Mouse (Mus musculus) lung, embryonic 14.5 days (tissue): ENCODE results near the gene Gpr85. TPM values are rescaled to one million over a fixed set of nuclear protein-coding genes. Genes with fewer than 3 reads are reported as not detected.

ENCODE experiments used
- ATAC-seq: fragments of 200-750 bp; cut with Nextera tagmentation; 2 replicates; pipeline ENCODE4 v1.8.0; 2017; ENCODE audit warnings: mild to moderate bottlenecking, moderate TSS enrichment, moderate library complexity; ENCODE audit not compliant: insufficient read depth
- DNase-seq: peaks from one replicate; pipeline ENCODE4 v3.0.0-alpha.2; 2015
- H3K27ac ChIP-seq: fragments of 300-500 bp; sonication (generic); 2 replicates; pipeline ENCODE4 v1.5.1; 2014; ENCODE audit warnings: low read depth, mild to moderate bottlenecking, moderate library complexity
- H3K27me3 ChIP-seq: fragments of 300-500 bp; sonication (generic); 2 replicates; pipeline ENCODE4 v1.6.1; 2014; ENCODE audit warnings: low read length, control low read depth; ENCODE audit not compliant: insufficient read depth
- H3K36me3 ChIP-seq: fragments of 300-500 bp; sonication (generic); 2 replicates; pipeline ENCODE4 v1.6.1; 2014; ENCODE audit warnings: control low read depth; ENCODE audit not compliant: insufficient read depth
- H3K4me1 ChIP-seq: fragments of 300-500 bp; sonication (generic); 2 replicates; pipeline ENCODE4 v1.6.1; 2014; ENCODE audit warnings: antibody characterized with exemption, control low read depth; ENCODE audit not compliant: insufficient read depth
- H3K4me2 ChIP-seq: fragments of 300-500 bp; sonication (generic); 2 replicates; pipeline ENCODE4 v1.6.1; 2014; ENCODE audit warnings: mild to moderate bottlenecking
- H3K4me3 ChIP-seq: fragments of 300-500 bp; sonication (generic); 2 replicates; pipeline ENCODE4 v1.5.1; 2014; ENCODE audit warnings: low read depth, low read length
- H3K9ac ChIP-seq: fragments of 300-500 bp; sonication (generic); 2 replicates; pipeline ENCODE4 v1.6.1; 2014
- H3K9me3 ChIP-seq: fragments of 300-500 bp; sonication (generic); 2 replicates; pipeline ENCODE4 v1.6.1; 2016; ENCODE audit warnings: low read depth, low read length, control low read depth
- CTCF ChIP-seq: IDR thresholded peaks from 2 replicates; pipeline ENCODE4 v1.5.1; 2016; ENCODE audit warnings: antibody characterized with exemption, low read depth
- WGBS: fragments of 180-500 bp; shearing (Covaris S2); extraction: QIAGEN DNeasy Blood & Tissue Kit; methylation state at CpG from one replicate; pipeline ENCODE4 v1.1.7; 2014; 5-methylcytosine and 5-hydroxymethylcytosine counted together
- polyA plus RNA-seq: library from polyadenylated mRNA; unstranded; fragments of >200 nt; fragmentation: Nextera tagmentation; extraction: Ambion mirVana; gene quantifications from 2 replicates; pipeline ENCODE4 v1.2.1, GENCODE M21; 2014

Gpr85 gene
- polyA plus RNA-seq, 1 experiment from 2014 or later, result 5.6 TPM

DNA sequence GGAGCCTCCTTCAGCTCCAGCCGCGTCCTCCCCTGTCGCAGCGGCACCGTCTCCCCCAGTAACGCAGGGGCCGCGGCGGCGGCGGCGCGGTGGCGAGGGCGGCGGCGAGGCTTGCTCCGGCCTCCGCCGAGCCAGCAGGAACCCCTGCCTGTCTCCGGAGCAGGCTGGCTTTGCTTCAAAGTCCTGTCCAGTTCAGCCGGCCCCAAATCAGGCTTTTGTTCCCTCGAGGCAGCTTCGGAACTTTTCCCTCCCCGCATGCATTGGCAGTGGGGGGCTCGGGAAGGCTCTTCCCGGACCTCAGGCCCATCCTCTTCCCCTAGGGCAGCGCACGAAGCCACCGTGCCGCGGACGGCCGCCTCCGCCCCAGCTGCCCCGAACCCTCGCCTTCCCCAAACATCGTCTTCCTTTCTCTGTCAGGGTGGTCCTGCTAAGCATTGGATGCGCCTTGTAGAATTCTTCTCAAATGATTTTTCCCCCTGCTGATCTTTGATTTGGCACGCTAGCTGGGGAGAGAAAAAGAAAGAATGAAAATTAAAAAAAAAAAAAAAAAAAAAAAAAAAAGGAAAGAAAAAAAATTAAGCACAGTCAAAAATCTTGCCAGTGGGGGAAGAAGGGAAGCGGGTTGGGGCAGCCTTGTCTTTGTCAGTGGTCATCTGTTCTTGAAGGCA lies 931 bp downstream of the Gpr85 start:
- Histone ChIP-seq H3K4me1 (no peaks in the 10 kb centered on the region), H3K4me3 (peak overlapping the region; percentile 58), H3K9ac (peak overlapping the region; percentile 83), H3K27me3 (no peaks in the 10 kb centered on the region), H3K4me2 (peak overlapping the region; percentile 84), H3K27ac (peak overlapping the region; percentile 91), H3K9me3 (no peaks in the 10 kb centered on the region), H3K36me3 (no peaks in the 10 kb centered on the region)
- under 1% methylated on average over 41 of the region's 41 CpGs for WGBS
- ATAC-seq (peak; percentile 95), DNase-seq (peak; percentile 86)
- no peak for TF ChIP-seq CTCF

DNA sequence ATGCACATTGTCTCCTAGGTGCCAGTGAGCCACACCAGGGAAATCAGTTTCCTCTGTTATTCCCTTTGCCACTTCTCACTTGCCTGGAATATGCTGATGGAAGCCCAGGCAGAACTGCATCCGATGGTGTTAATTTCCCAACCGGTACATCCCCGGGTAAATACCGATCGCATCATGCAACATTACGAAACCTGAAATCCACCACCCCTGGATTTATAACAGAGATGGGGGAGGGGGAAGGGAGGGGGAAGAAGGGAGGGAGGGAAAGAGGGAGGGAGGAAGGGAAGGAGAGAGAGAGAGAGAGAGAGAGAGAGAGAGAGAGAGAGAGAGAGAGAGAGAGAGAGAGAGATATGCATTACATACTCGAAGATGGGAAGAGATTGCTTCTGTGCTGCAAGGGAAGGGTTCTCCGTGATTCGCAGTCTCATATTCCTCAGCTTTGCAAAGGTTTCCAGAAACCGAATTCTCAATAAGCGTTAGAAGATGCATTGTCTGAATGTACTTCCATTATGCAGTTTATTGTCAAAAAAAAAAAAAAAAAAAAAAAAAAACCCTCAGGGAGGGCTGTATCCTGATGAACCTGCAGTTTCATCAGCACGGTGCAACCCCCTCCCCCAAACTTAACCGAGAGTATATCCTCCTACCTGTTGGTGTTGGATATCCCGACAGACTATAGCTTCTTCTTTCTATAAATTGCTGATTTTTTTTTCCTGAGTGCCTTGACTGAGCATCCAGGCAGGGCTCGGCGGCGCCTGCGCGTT lies 1.6 kb downstream of the Gpr85 start:
- peak overlapping the region; percentile 91 for H3K27ac ChIP-seq
- 0 out of 2 replicates have a peak, but pooled peaks have one; percentile 2 for ATAC-seq
- H3K27me3 ChIP-seq, result no peaks in the 10 kb centered on the region
- DNase-seq, result peak; percentile 23
- H3K36me3 ChIP-seq, result no peaks in the 10 kb centered on the region
- TF ChIP-seq CTCF, result no peak
- H3K4me2 ChIP-seq, result peak overlapping the region; percentile 84
- H3K9ac ChIP-seq, result peak overlapping the region; percentile 83
- peak overlapping the region; percentile 58 for H3K4me3 ChIP-seq
- under 1% methylated on average over 19 of the region's 19 CpGs for WGBS
- H3K4me1 ChIP-seq, result no peaks in the 10 kb centered on the region
- no peaks in the 10 kb centered on the region for H3K9me3 ChIP-seq

DNA sequence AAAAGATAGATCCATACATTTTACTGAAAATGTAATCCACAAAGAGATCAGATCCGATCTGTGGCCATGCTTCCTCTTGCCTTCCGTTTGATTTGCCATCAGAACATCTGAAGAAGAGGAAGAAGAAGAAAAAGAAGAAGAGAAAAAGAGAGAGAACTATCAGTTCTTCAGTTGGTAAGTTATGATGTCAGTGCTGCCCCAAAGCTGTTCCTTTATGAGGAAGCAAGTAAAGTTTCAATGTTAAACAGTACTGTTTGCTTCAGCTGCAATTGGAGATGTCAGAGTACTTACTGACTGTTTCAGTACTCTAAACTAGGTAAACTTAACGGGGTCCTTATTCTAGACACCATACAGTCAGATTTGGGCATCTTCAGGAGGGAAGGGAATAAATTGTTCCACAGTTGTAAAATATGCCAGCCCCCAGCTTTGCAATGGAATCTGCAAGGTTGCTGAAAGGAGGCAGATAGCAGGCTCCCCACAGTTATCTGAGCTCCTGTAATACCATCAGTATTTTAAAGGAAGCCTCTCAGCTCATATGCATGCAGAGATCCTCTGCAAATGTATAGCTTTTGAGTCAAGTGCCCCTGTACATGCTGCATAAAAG lies 2.7 kb downstream of the Gpr85 start:
- Histone ChIP-seq H3K4me3 (peak overlapping the region; percentile 58; the same call in 1 of the 2 replicates), H3K4me2 (peak overlapping the region; percentile 84), H3K27ac (no peak overlapping the region), H3K27me3 (no peaks in the 10 kb centered on the region), H3K9me3 (no peaks in the 10 kb centered on the region), H3K36me3 (no peaks in the 10 kb centered on the region), H3K4me1 (no peaks in the 10 kb centered on the region), H3K9ac (no peak overlapping the region)
- ATAC-seq, result no peak
- no peak for TF ChIP-seq CTCF
- DNase-seq, result no peak
- WGBS, result 66% methylated on average over 3 of the region's 3 CpGs

DNA sequence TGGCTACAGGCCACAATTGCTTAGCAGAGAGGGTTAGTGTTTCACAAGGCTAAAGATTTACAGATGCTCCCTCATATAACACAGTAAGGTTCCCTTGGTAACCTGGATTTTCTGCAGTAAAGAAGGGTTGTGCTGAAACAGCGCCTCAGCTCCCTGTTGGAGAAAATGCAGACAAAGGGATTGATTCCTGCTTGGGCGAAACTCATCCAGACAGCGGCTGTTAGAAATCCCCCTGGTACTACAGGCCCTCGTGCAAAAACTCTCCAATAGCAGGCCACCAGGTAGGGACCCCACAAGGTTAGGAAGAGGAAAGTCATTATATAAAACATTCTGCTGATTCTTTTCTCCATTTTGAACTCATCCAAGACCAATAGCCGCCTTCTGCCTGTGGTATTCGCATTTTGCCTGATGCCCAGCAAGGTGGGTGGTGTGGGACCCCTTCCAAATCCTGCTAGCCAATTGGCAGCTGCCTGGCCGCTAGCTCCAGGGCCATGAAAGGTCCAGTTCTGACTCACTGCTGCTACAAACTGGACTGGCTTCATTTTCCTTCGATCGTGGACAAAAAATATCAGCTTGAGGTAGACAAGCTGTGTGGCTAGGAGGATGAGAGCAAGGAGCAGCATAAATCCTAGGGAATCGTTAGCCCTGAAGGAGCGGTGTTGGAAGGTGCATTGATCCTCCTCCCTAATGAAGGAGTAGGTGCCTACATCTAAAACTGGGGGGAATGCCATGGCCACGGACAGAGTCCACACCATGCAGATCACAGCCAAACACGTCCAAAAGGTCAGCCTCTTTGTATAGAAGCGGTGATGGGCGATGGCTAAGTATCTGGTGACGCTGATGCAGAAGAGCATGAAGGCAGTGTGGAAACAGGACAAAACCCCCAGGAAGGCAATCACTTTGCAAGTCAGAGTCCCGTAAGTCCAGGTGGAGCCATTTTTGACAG lies 3.7 kb downstream of the Gpr85 start:
- no peak overlapping the region for H3K9ac ChIP-seq
- no peak overlapping the region for H3K4me3 ChIP-seq
- H3K4me2 ChIP-seq, result no peak overlapping the region
- ATAC-seq, result no peak
- no peaks in the 10 kb centered on the region for H3K9me3 ChIP-seq
- H3K27ac ChIP-seq, result no peak overlapping the region
- no peaks in the 10 kb centered on the region for H3K27me3 ChIP-seq
- no peak for TF ChIP-seq CTCF
- H3K36me3 ChIP-seq, result no peaks in the 10 kb centered on the region
- no peaks in the 10 kb centered on the region for H3K4me1 ChIP-seq
- no peak for DNase-seq
- 68% methylated on average over 17 of the region's 17 CpGs for WGBS

DNA sequence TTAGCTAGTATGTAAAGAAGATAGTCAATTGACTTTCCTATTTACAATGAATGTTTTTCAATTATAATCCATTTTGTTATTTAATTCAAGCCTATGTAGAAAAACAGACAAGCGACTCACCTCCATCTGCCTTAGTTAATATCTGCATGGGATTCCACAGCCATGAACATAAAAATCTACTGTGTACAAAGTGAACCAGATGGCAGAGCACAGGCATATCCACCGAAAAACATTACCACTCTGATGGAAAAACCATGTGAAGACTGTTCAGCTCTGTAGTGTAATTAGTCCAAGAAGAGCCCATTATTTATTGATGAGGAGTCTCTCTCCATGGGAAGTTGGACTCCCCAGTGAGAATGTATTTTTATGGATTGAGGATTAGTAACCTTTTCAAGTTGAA lies 7.0 kb downstream of the Gpr85 start:
- no peak for TF ChIP-seq CTCF

DNA sequence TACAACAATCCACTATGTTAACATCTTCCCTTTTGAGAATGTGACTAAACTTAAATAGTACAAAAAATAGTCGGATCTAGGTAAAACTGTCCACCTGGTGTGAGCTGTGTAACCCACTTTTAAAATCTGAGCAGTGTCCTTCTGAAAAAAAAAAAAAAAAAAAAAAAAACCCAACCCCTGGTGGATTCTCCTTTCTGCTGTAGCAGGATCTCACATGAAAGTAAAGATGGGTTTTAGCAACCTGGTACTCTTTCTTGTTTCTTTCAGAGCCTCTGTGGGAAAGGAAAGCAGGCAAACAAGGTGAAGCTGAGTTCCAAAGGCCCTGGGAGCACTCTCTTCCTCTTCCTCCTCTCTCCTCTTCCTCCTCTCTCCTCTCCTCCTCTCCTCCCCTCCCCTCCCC lies 10.9 kb downstream of the Gpr85 start:
- Histone ChIP-seq H3K27me3 (no peaks in the 10 kb centered on the region), H3K27ac (no peak overlapping the region), H3K36me3 (no peaks in the 10 kb centered on the region), H3K4me3 (no peak overlapping the region), H3K9ac (no peak overlapping the region), H3K9me3 (no peaks in the 10 kb centered on the region), H3K4me2 (no peak overlapping the region), H3K4me1 (no peaks in the 10 kb centered on the region)
- ATAC-seq (no peak), DNase-seq (no peak)
- TF ChIP-seq CTCF, result no peak
- WGBS, result 66% methylated on average over 1 of the region's 1 CpGs

More for the DNA sequence above, 7.0 kb downstream of the Gpr85 start:
- Histone ChIP-seq H3K27ac (no peak overlapping the region), H3K4me1 (no peaks in the 10 kb centered on the region), H3K36me3 (no peaks in the 10 kb centered on the region), H3K27me3 (no peaks in the 10 kb centered on the region), H3K9ac (no peak overlapping the region), H3K9me3 (no peaks in the 10 kb centered on the region), H3K4me2 (no peak overlapping the region), H3K4me3 (no peak overlapping the region)
- WGBS, result 69% methylated on average over 2 of the region's 2 CpGs
- ATAC-seq (no peak), DNase-seq (no peak)
